Mouse (Mus musculus) myocyte (in vitro differentiated cells): ENCODE measurements around the gene Trim25. TPM values are rescaled to one million over a fixed set of nuclear protein-coding genes. Genes with fewer than 3 reads are reported as not detected.
"Not testable (repeated sequence)": the region's sequence is repeated elsewhere in the genome, so short reads cannot be mapped to it uniquely, and the experiment has no call there.

Source experiments
- H3K27me3 ChIP-seq: one replicate; pipeline ENCODE4 v1.6.1; 2011; ENCODE audit not compliant: control insufficient read depth, insufficient read depth, insufficient read length
- H3K36me3 ChIP-seq: one replicate; pipeline ENCODE4 v1.6.1; 2011; ENCODE audit not compliant: control insufficient read depth, insufficient read depth
- H3K4me2 ChIP-seq: one replicate; pipeline ENCODE4 v1.6.1; 2011; ENCODE audit warnings: low read depth, control low read depth
- H3K4me3 ChIP-seq: one replicate; pipeline ENCODE4 v1.5.1; 2011; ENCODE audit warnings: mild to moderate bottlenecking, control low read depth, moderate library complexity
- H3K79me2 ChIP-seq: one replicate; pipeline ENCODE4 v1.6.1; 2011; ENCODE audit not compliant: control insufficient read depth, insufficient read depth
- H3ac ChIP-seq: one replicate; pipeline ENCODE4 v1.6.1; 2011; ENCODE audit not compliant: control insufficient read depth, insufficient read length
- CEBPB ChIP-seq: IDR thresholded peaks from 2 replicates; pipeline ENCODE4 v1.6.1; 2011; ENCODE audit warnings: mild to moderate bottlenecking, moderate library complexity; ENCODE audit not compliant: poor library complexity, insufficient read depth, severe bottlenecking
- E2F4 ChIP-seq: IDR thresholded peaks from one replicate; pipeline ENCODE4 v1.6.1; 2011; ENCODE audit warnings: mild to moderate bottlenecking, control low read depth, moderate library complexity; ENCODE audit not compliant: insufficient read depth
- MAX ChIP-seq: IDR thresholded peaks from one replicate; pipeline ENCODE4 v1.6.1; 2011; ENCODE audit warnings: low read depth, mild to moderate bottlenecking, control low read depth
- MYOD1 ChIP-seq, 3 experiments: IDR thresholded peaks; one replicate each; pipeline ENCODE4 v1.6.1; 2011; ENCODE audit warnings: control low read depth in 2 of 3, low read depth in 2 of 3, mild to moderate bottlenecking in 2 of 3, moderate library complexity in 1 of 3; ENCODE audit not compliant: insufficient read length in 2 of 3, control insufficient read depth in 1 of 3
- MYOG ChIP-seq, 3 experiments: IDR thresholded peaks; one replicate each; pipeline ENCODE4 v1.6.1; 2011; ENCODE audit warnings: control low read depth in 2 of 3, low read depth in 2 of 3, mild to moderate bottlenecking in 2 of 3; ENCODE audit not compliant: insufficient read length in 2 of 3, control insufficient read depth in 1 of 3, insufficient read depth in 1 of 3
- POLR2A ChIP-seq: IDR thresholded peaks from one replicate; pipeline ENCODE4 v1.6.1; 2011; ENCODE audit warnings: low read depth, mild to moderate bottlenecking, control low read depth, moderate library complexity; ENCODE audit not compliant: insufficient read length
- POLR2AphosphoS2 ChIP-seq: IDR thresholded peaks from one replicate; pipeline ENCODE4 v1.6.1; 2011; ENCODE audit warnings: low read depth, control low read depth; ENCODE audit not compliant: insufficient read length
- REST ChIP-seq: IDR thresholded peaks from one replicate; pipeline ENCODE4 v1.6.1; 2011; ENCODE audit warnings: mild to moderate bottlenecking, control low read depth, moderate library complexity; ENCODE audit not compliant: insufficient read depth, insufficient read length
- SRF ChIP-seq: IDR thresholded peaks from one replicate; pipeline ENCODE4 v1.6.1; 2011; ENCODE audit warnings: low read depth; ENCODE audit not compliant: control insufficient read depth, insufficient read length
- TCF12 ChIP-seq: IDR thresholded peaks from one replicate; pipeline ENCODE4 v1.6.1; 2011; ENCODE audit warnings: mild to moderate bottlenecking, control low read depth; ENCODE audit not compliant: poor library complexity, insufficient read depth, severe bottlenecking
- TCF3 ChIP-seq: IDR thresholded peaks from one replicate; pipeline ENCODE4 v1.6.1; 2011; ENCODE audit warnings: low read depth, control low read depth; ENCODE audit not compliant: insufficient read length
- USF1 ChIP-seq: IDR thresholded peaks from one replicate; pipeline ENCODE4 v1.6.1; 2011; ENCODE audit warnings: low read depth, mild to moderate bottlenecking, control low read depth, moderate library complexity
- polyA plus RNA-seq: library from polyadenylated mRNA; unstranded; fragments of >200 nt; fragmentation: generic; extraction: Trizol; gene quantifications from one replicate; pipeline ENCODE4 v1.2.1, GENCODE M21; 2012; ENCODE audit warnings: missing spikeins

The Trim25 gene
- polyA plus RNA-seq, 1 experiment, result 6.5 TPM

- TF ChIP-seq MAX, result no peak
- TF ChIP-seq TCF12, result no peak
- TF ChIP-seq MYOD1 (IDR thresholded peaks at IDR 0.05; ENCODE audit: control insufficient read depth in 1 of 3, insufficient read length in 2 of 3, low read depth in 2 of 3), result no peak
- no peak for TF ChIP-seq TCF3
- TF ChIP-seq CEBPB, result no peak
- no peak for TF ChIP-seq REST
- no peak overlapping the region for H3K4me2 ChIP-seq
- H3K79me2 ChIP-seq, result no peaks in the 10 kb centered on the region
- H3K27me3 ChIP-seq, result no peaks in the 10 kb centered on the region
- H3ac ChIP-seq, result no peak overlapping the region
- H3K4me3 ChIP-seq, result no peak overlapping the region
- H3K36me3 ChIP-seq, result no peaks in the 10 kb centered on the region
Observed at GRCm38 (mm10) chr11:88994492-88994891, 4.7 kb upstream of the Trim25 start.

- peaks cover 1% of the 10 kb centered on the region for H3K79me2 ChIP-seq
- H3K4me3 ChIP-seq, result no peak overlapping the region
- TF ChIP-seq MYOG (IDR thresholded peaks at IDR 0.05; ENCODE audit: control insufficient read depth in 1 of 3, insufficient read depth in 1 of 3, insufficient read length in 2 of 3, low read depth in 2 of 3), result no peak
- no peak for TF ChIP-seq USF1
- no peak for TF ChIP-seq TCF12
- TF ChIP-seq POLR2A, result no peak
- TF ChIP-seq SRF, result no peak
- TF ChIP-seq MYOD1 (IDR thresholded peaks at IDR 0.05; ENCODE audit: control insufficient read depth in 1 of 3, insufficient read length in 2 of 3, low read depth in 2 of 3), result no peak
- no peak for TF ChIP-seq E2F4
- TF ChIP-seq TCF3, result no peak
- TF ChIP-seq POLR2AphosphoS2, result no peak
- TF ChIP-seq REST, result no peak
- TF ChIP-seq CEBPB, result no peak
- TF ChIP-seq MAX, result no peak
- H3K36me3 ChIP-seq, result no peaks in the 10 kb centered on the region
- H3ac ChIP-seq, result no peak overlapping the region
- no peak overlapping the region for H3K4me2 ChIP-seq
- no peaks in the 10 kb centered on the region for H3K27me3 ChIP-seq
Observed at GRCm38 (mm10) chr11:88995616-88996015, 3.6 kb upstream of the Trim25 start.

- no peaks in the 10 kb centered on the region for H3K36me3 ChIP-seq
Observed at GRCm38 (mm10) chr11:88996427-88996826, 2.7 kb upstream of the Trim25 start.

GRCm38 (mm10) chr11:88997343-88997742, 1.8 kb upstream of the Trim25 start:
- not testable (repeated sequence) for H3K79me2 ChIP-seq, H3K36me3 ChIP-seq, H3ac ChIP-seq, H3K27me3 ChIP-seq, H3K4me3 ChIP-seq, H3K4me2 ChIP-seq

More at GRCm38 (mm10) chr11:88996427-88996826, 2.7 kb upstream of the Trim25 start:
- H3K4me2 ChIP-seq, result peak overlapping the region; percentile 49
- TF ChIP-seq SRF (no peak), TCF3 (no peak), E2F4 (no peak), MYOD1 (IDR thresholded peaks at IDR 0.05; ENCODE audit: control insufficient read depth in 1 of 3, insufficient read length in 2 of 3, low read depth in 2 of 3) (no peak), REST (no peak), TCF12 (no peak), POLR2AphosphoS2 (no peak), MAX (no peak), USF1 (no peak)
- no peaks in the 10 kb centered on the region for H3K27me3 ChIP-seq
- peaks cover 5% of the 10 kb centered on the region for H3K79me2 ChIP-seq
- no peak overlapping the region for H3K4me3 ChIP-seq
- no peak overlapping the region for H3ac ChIP-seq

GRCm38 (mm10) chr11:88998406-88998805, 770 bp upstream of the Trim25 start:
- Histone ChIP-seq H3ac (no peak overlapping the region), H3K4me3 (peak overlapping the region; percentile 40), H3K36me3 (no peaks in the 10 kb centered on the region), H3K79me2 (peaks cover 5% of the 10 kb centered on the region), H3K27me3 (no peaks in the 10 kb centered on the region), H3K4me2 (no peak overlapping the region)
- no peak for TF ChIP-seq TCF12
- TF ChIP-seq MYOD1 (IDR thresholded peaks at IDR 0.05; ENCODE audit: control insufficient read depth in 1 of 3, insufficient read length in 2 of 3, low read depth in 2 of 3), result no peak
- TF ChIP-seq MYOG (IDR thresholded peaks at IDR 0.05; ENCODE audit: control insufficient read depth in 1 of 3, insufficient read depth in 1 of 3, insufficient read length in 2 of 3, low read depth in 2 of 3), result no peak
- TF ChIP-seq SRF, result no peak
- TF ChIP-seq REST, result no peak
- no peak for TF ChIP-seq POLR2AphosphoS2
- no peak for TF ChIP-seq MAX
- TF ChIP-seq CEBPB, result no peak
- no peak for TF ChIP-seq USF1
- TF ChIP-seq POLR2A, result no peak
- TF ChIP-seq E2F4, result no peak
- no peak for TF ChIP-seq TCF3
